Mouse (Mus musculus) C2C12 (cell line): ENCODE measurements around the gene Mlip. TPM values are rescaled to one million over a fixed set of nuclear protein-coding genes. Genes with fewer than 3 reads are reported as not detected.

Experiments used
- H3K27me3 ChIP-seq: one replicate; pipeline ENCODE4 v1.6.1; 2011; ENCODE audit not compliant: control insufficient read depth, insufficient read depth, insufficient read length
- H3K36me3 ChIP-seq: one replicate; pipeline ENCODE4 v1.6.1; 2011; ENCODE audit not compliant: control insufficient read depth, insufficient read depth
- H3K4me3 ChIP-seq: one replicate; pipeline ENCODE4 v1.5.1; 2011; ENCODE audit warnings: mild to moderate bottlenecking, control low read depth; ENCODE audit not compliant: poor library complexity, insufficient read depth, severe bottlenecking
- H3K79me2 ChIP-seq: one replicate; pipeline ENCODE4 v1.6.1; 2011; ENCODE audit not compliant: control insufficient read depth, insufficient read depth
- H3K79me3 ChIP-seq: one replicate; pipeline ENCODE4 v1.6.1; 2011; ENCODE audit warnings: low read depth, control low read depth
- H3ac ChIP-seq: one replicate; pipeline ENCODE3; 2011; ENCODE audit warnings: low read depth; ENCODE audit not compliant: control insufficient read depth, insufficient read length
- CEBPB ChIP-seq: IDR thresholded peaks from one replicate; pipeline ENCODE4 v1.6.1; 2011; ENCODE audit warnings: low read depth, mild to moderate bottlenecking, control low read depth, moderate library complexity
- CTCF ChIP-seq: IDR thresholded peaks from one replicate; pipeline ENCODE4 v1.5.1; 2011; ENCODE audit not compliant: control insufficient read depth, insufficient read depth, insufficient read length
- FOSL1 ChIP-seq: IDR thresholded peaks from one replicate; pipeline ENCODE4 v1.8.0; 2011; ENCODE audit warnings: mild to moderate bottlenecking, low read length; ENCODE audit not compliant: poor library complexity, insufficient read depth, severe bottlenecking
- MAX ChIP-seq: IDR thresholded peaks from one replicate; pipeline ENCODE4 v1.6.1; 2011; ENCODE audit warnings: mild to moderate bottlenecking, control low read depth
- MYOD1 ChIP-seq: IDR thresholded peaks from one replicate; pipeline ENCODE4 v1.6.1; 2011; ENCODE audit warnings: low read depth; ENCODE audit not compliant: control insufficient read depth, insufficient read length
- MYOG ChIP-seq: IDR thresholded peaks from one replicate; pipeline ENCODE4 v1.6.1; 2011; ENCODE audit not compliant: control insufficient read depth, insufficient read length; ENCODE audit errors: extremely low read depth
- USF1 ChIP-seq: IDR thresholded peaks from one replicate; pipeline ENCODE4 v1.6.1; 2011; ENCODE audit warnings: low read depth, mild to moderate bottlenecking, control low read depth, moderate library complexity
- polyA plus RNA-seq: library from polyadenylated mRNA; unstranded; fragments of >200 nt; fragmentation: generic; extraction: Trizol; gene quantifications from one replicate; pipeline ENCODE4 v1.2.1, GENCODE M21; 2012; ENCODE audit warnings: missing spikeins

The Mlip gene
- polyA plus RNA-seq, 1 experiment, result 0.02 TPM

DNA sequence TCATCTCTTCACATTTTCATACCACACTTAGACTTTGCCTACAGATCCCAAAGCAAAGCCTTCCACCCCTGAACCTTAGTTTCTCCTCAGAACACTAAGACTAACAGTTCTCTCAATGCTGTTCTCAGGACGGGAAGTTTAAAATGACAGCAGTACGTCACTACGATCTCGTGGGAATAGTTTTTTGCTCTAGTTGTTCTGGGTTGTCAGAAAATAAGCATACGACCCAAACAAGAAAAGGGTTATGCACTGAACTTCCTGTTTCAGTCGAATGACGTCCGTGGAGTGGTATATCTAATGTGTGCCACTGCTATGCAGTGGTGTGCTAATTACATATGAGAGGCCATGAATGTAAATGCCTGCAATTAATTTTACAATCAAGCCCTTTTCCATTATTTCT, 7.9 kb upstream of the Mlip start:
- H3K4me3 ChIP-seq, result no peak overlapping the region
- TF ChIP-seq MAX, result no peak
- no peak for TF ChIP-seq USF1
- no peak for TF ChIP-seq CEBPB
- no peak for TF ChIP-seq FOSL1
- no peak overlapping the region for H3ac ChIP-seq
- no peaks in the 10 kb centered on the region for H3K79me3 ChIP-seq
- no peaks in the 10 kb centered on the region for H3K79me2 ChIP-seq
- no peaks in the 10 kb centered on the region for H3K36me3 ChIP-seq
- no peaks in the 10 kb centered on the region for H3K27me3 ChIP-seq

GRCm38 (mm10) chr9:77359278-77359973, 6.7 kb upstream of the Mlip start:
- no peak for TF ChIP-seq MAX
- no peak for TF ChIP-seq MYOD1
- no peak for TF ChIP-seq MYOG
- no peak overlapping the region for H3K4me3 ChIP-seq
- H3ac ChIP-seq, result no peak overlapping the region

DNA sequence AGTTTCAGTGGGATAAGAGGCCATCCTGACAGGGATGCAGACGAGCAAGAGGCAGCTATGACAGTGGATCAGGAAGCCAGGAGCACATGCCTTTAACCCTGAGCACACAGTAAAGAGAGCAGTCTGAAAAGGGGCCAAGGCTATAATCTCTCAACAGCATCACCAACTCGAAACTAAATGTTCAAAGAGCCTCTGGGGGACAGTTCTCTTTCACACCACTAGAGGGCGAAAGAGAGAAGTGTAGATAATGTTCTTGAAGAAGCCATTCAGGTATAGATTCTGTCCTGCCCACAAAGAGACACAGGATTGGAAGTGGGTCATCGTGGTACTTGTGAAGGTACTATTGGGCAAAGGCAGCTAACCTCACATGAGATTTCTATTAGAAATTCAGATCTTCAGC, 1.2 kb upstream of the Mlip start:
- TF ChIP-seq MYOG, result no peak
- no peak for TF ChIP-seq USF1
- TF ChIP-seq CTCF, result no peak
- TF ChIP-seq FOSL1, result no peak
- no peak for TF ChIP-seq CEBPB
- no peak for TF ChIP-seq MYOD1
- Histone ChIP-seq H3K36me3 (no peaks in the 10 kb centered on the region), H3ac (no peak overlapping the region), H3K79me3 (no peaks in the 10 kb centered on the region), H3K4me3 (no peak overlapping the region), H3K27me3 (no peaks in the 10 kb centered on the region), H3K79me2 (no peaks in the 10 kb centered on the region)

More at GRCm38 (mm10) chr9:77359278-77359973, 6.7 kb upstream of the Mlip start:
- Histone ChIP-seq H3K36me3 (no peaks in the 10 kb centered on the region), H3K27me3 (no peaks in the 10 kb centered on the region), H3K79me3 (no peaks in the 10 kb centered on the region), H3K79me2 (no peaks in the 10 kb centered on the region)

- Histone ChIP-seq H3K4me3 (no peak overlapping the region), H3K36me3 (no peaks in the 10 kb centered on the region), H3K27me3 (no peaks in the 10 kb centered on the region), H3K79me2 (no peaks in the 10 kb centered on the region), H3K79me3 (no peaks in the 10 kb centered on the region), H3ac (no peak overlapping the region)
- TF ChIP-seq MYOG, result no peak
- no peak for TF ChIP-seq MYOD1
- no peak for TF ChIP-seq MAX
- TF ChIP-seq CEBPB, result no peak
Measured at GRCm38 (mm10) chr9:77347704-77348103, 5.1 kb downstream of the Mlip start.

DNA sequence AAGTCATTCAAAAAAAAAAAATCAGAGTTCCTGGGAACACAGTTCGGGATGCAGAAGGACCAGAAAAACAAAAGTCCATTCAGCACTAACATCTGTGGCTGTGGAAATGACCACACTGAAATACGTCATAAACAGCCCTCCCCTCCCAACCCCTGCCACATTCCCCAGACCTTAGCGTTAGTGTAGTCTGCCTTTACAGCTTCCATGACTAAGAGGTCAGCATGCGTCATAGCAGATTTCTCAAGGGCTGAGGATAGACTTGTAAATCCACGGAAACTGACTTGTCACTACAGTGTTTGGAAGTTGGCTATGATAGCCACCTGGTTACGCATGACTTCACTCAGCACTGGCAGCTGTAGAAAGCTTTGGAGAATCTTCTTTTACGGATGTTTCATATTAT, 8.5 kb downstream of the Mlip start:
- Histone ChIP-seq H3K36me3 (no peaks in the 10 kb centered on the region), H3K79me3 (no peaks in the 10 kb centered on the region), H3K4me3 (no peak overlapping the region), H3K79me2 (no peaks in the 10 kb centered on the region), H3ac (no peak overlapping the region), H3K27me3 (no peaks in the 10 kb centered on the region)
- TF ChIP-seq USF1, result no peak
- no peak for TF ChIP-seq MYOG
- no peak for TF ChIP-seq MYOD1
- TF ChIP-seq FOSL1, result no peak
- no peak for TF ChIP-seq CTCF
- no peak for TF ChIP-seq MAX
- TF ChIP-seq CEBPB, result no peak

- H3K79me3 ChIP-seq, result no peaks in the 10 kb centered on the region
- TF ChIP-seq USF1 (no peak), MYOD1 (no peak), CTCF (no peak), MAX (no peak), CEBPB (no peak), FOSL1 (no peak), MYOG (no peak)
- no peaks in the 10 kb centered on the region for H3K79me2 ChIP-seq
- H3ac ChIP-seq, result no peak overlapping the region
- no peak overlapping the region for H3K4me3 ChIP-seq
- no peaks in the 10 kb centered on the region for H3K27me3 ChIP-seq
- no peaks in the 10 kb centered on the region for H3K36me3 ChIP-seq
Measured at GRCm38 (mm10) chr9:77340159-77340862, 12.5 kb downstream of the Mlip start.
